Mouse (Mus musculus) limb, embryonic 11.5 days (tissue): ENCODE data around the gene Gm9837. TPM values are rescaled to one million over a fixed set of nuclear protein-coding genes. Genes with fewer than 3 reads are reported as not detected.
A peak's percentile ranks its signal among the peaks of the same experiment; 100 is the strongest.

Source experiments
- ATAC-seq: fragments of 200-750 bp; cut with Nextera tagmentation; 2 replicates; pipeline ENCODE4 v1.8.0; 2017; ENCODE audit warnings: low read depth; ENCODE audit not compliant: insufficient number of reproducible peaks, low FRiP score, low TSS enrichment
- DNase-seq: peaks from one replicate; pipeline ENCODE4 v3.0.0-alpha.2; 2015; ENCODE audit warnings: low spot score
- H3K27ac ChIP-seq: fragments of 300-500 bp; sonication (generic); replicated peaks from 2 replicates; pipeline ENCODE4 v1.5.1; 2014; ENCODE audit warnings: low read depth, mild to moderate bottlenecking, low read length
- H3K27me3 ChIP-seq: fragments of 300-500 bp; sonication (generic); 2 replicates; pipeline ENCODE4 v1.6.1; 2014; ENCODE audit warnings: mild to moderate bottlenecking, low read length, mixed read lengths; ENCODE audit not compliant: control insufficient read depth, insufficient read depth
- H3K36me3 ChIP-seq: fragments of 300-500 bp; sonication (generic); 2 replicates; pipeline ENCODE4 v1.6.1; 2014; ENCODE audit warnings: mild to moderate bottlenecking, low read length, moderate library complexity, mixed read lengths; ENCODE audit not compliant: control insufficient read depth, insufficient read depth
- H3K4me1 ChIP-seq: fragments of 300-500 bp; sonication (generic); 2 replicates; pipeline ENCODE4 v1.6.1; 2014; ENCODE audit warnings: low read length, mixed read lengths; ENCODE audit not compliant: control insufficient read depth, insufficient read depth
- H3K4me2 ChIP-seq: fragments of 300-500 bp; sonication (generic); 2 replicates; pipeline ENCODE4 v1.6.1; 2014; ENCODE audit warnings: low read depth, mild to moderate bottlenecking, moderate library complexity; ENCODE audit not compliant: severe bottlenecking
- H3K4me3 ChIP-seq: fragments of 300-500 bp; sonication (generic); 2 replicates; pipeline ENCODE4 v1.5.1; 2014; ENCODE audit warnings: low read depth, low read length
- H3K9ac ChIP-seq: fragments of 300-500 bp; sonication (generic); 2 replicates; pipeline ENCODE4 v1.6.1; 2014; ENCODE audit warnings: mild to moderate bottlenecking, low read length
- H3K9me3 ChIP-seq: fragments of 300-500 bp; sonication (generic); 2 replicates; pipeline ENCODE4 v1.6.1; 2016; ENCODE audit warnings: low read length; ENCODE audit not compliant: control insufficient read depth
- WGBS: fragments of 180-500 bp; shearing (Covaris S2); extraction: QIAGEN DNeasy Blood & Tissue Kit; methylation state at CpG from one replicate; pipeline ENCODE4 v1.1.7; 2014; 5-methylcytosine and 5-hydroxymethylcytosine counted together
- polyA plus RNA-seq: library from polyadenylated mRNA; unstranded; fragments of >200 nt; fragmentation: Nextera tagmentation; extraction: Ambion mirVana; gene quantifications from 2 replicates; pipeline ENCODE4 v1.2.1, GENCODE M21; 2014

Gm9837 gene
- polyA plus RNA-seq, 1 experiment from 2014 or later = not detected

GRCm38 (mm10) chr11:53481088-53481730, 10.9 kb upstream of the Gm9837 start:
- H3K4me3 ChIP-seq = no peak overlapping the region
- peaks cover 39% of the 10 kb centered on the region for H3K27me3 ChIP-seq
- H3K4me2 ChIP-seq = no peak overlapping the region
- 68% methylated on average over 4 of the region's 4 CpGs for WGBS
- no peak overlapping the region for H3K9ac ChIP-seq
- no peak overlapping the region for H3K27ac ChIP-seq
- ATAC-seq (no peak), DNase-seq (no peak)
- H3K36me3 ChIP-seq = no peaks in the 10 kb centered on the region
- peaks cover 3% of the 10 kb centered on the region; the same call in 1 of the 2 replicates for H3K9me3 ChIP-seq
- peaks cover 17% of the 10 kb centered on the region for H3K4me1 ChIP-seq

GRCm38 (mm10) chr11:53479783-53480301, 9.6 kb upstream of the Gm9837 start, which contains the start of the genes Gm9945 and Sowaha:
Gene Gm9945 (plus strand): TSS chr11:53480166.
Gene Sowaha (minus strand): TSS chr11:53480274.
- H3K36me3 ChIP-seq = no peaks in the 10 kb centered on the region
- DNase-seq (no peak), ATAC-seq (no peak)
- peak within 1 kb of the TSS; percentile 7; the same call in 1 of the 2 replicates for H3K9ac ChIP-seq
- H3K4me3 ChIP-seq = peak within 1 kb of the TSS; percentile 42
- no peak within 1 kb of the TSS for H3K27ac ChIP-seq
- H3K4me2 ChIP-seq = peak within 1 kb of the TSS; percentile 69
- H3K4me1 ChIP-seq = peaks cover 17% of the 10 kb centered on the region
- H3K27me3 ChIP-seq = peaks cover 43% of the 10 kb centered on the region
- peaks cover 3% of the 10 kb centered on the region; the same call in 1 of the 2 replicates for H3K9me3 ChIP-seq
- 6% methylated on average over 38 of the region's 40 CpGs for WGBS

- H3K4me1 ChIP-seq = peaks cover 17% of the 10 kb centered on the region
- no peak overlapping the region for H3K27ac ChIP-seq
- H3K9me3 ChIP-seq = peaks cover 3% of the 10 kb centered on the region; the same call in 1 of the 2 replicates
- H3K9ac ChIP-seq = peak overlapping the region; percentile 7; the same call in 1 of the 2 replicates
- H3K4me2 ChIP-seq = peak overlapping the region; percentile 69
- peak; percentile 59 for DNase-seq
- ATAC-seq = no peak
- H3K36me3 ChIP-seq = no peaks in the 10 kb centered on the region
- H3K4me3 ChIP-seq = peak overlapping the region; percentile 42
- H3K27me3 ChIP-seq = peaks cover 43% of the 10 kb centered on the region
- WGBS = 2% methylated on average over 62 of the region's 62 CpGs
Observed at GRCm38 (mm10) chr11:53479171-53479782, 9.0 kb upstream of the Gm9837 start.

GRCm38 (mm10) chr11:53478383-53479170, 8.3 kb upstream of the Gm9837 start:
- 5% methylated on average over 78 of the region's 79 CpGs for WGBS
- H3K4me3 ChIP-seq = peak overlapping the region; percentile 42
- peaks cover 17% of the 10 kb centered on the region for H3K4me1 ChIP-seq
- peaks cover 47% of the 10 kb centered on the region for H3K27me3 ChIP-seq
- H3K4me2 ChIP-seq = peak overlapping the region; percentile 69
- H3K9ac ChIP-seq = peak overlapping the region; percentile 7; the same call in 1 of the 2 replicates
- peaks cover 3% of the 10 kb centered on the region; the same call in 1 of the 2 replicates for H3K9me3 ChIP-seq
- H3K27ac ChIP-seq = no peak overlapping the region
- ATAC-seq = no peak
- peak; percentile 62 for DNase-seq
- no peaks in the 10 kb centered on the region for H3K36me3 ChIP-seq

GRCm38 (mm10) chr11:53477833-53478232, 7.6 kb upstream of the Gm9837 start:
- H3K27me3 ChIP-seq = peaks cover 47% of the 10 kb centered on the region
- no peak for ATAC-seq
- H3K4me1 ChIP-seq = peaks cover 17% of the 10 kb centered on the region
- H3K36me3 ChIP-seq = no peaks in the 10 kb centered on the region
- 15% methylated on average over 7 of the region's 7 CpGs for WGBS
- H3K9ac ChIP-seq = no peak overlapping the region
- H3K27ac ChIP-seq = no peak overlapping the region
- no peak for DNase-seq
- peaks cover 3% of the 10 kb centered on the region; the same call in 1 of the 2 replicates for H3K9me3 ChIP-seq
- H3K4me3 ChIP-seq = no peak overlapping the region
- H3K4me2 ChIP-seq = no peak overlapping the region

GRCm38 (mm10) chr11:53475620-53476019, 5.3 kb upstream of the Gm9837 start:
- no peak for ATAC-seq
- WGBS = 35% methylated on average over 8 of the region's 8 CpGs
- Histone ChIP-seq H3K36me3 (no peaks in the 10 kb centered on the region), H3K4me3 (no peak overlapping the region), H3K4me1 (peaks cover 18% of the 10 kb centered on the region), H3K27ac (no peak overlapping the region), H3K9ac (no peak overlapping the region), H3K4me2 (no peak overlapping the region), H3K9me3 (peaks cover 3% of the 10 kb centered on the region; the same call in 1 of the 2 replicates), H3K27me3 (peaks cover 44% of the 10 kb centered on the region)
- no peak for DNase-seq

GRCm38 (mm10) chr11:53472709-53473108, 2.4 kb upstream of the Gm9837 start:
- 83% methylated on average over 3 of the region's 3 CpGs for WGBS

More at GRCm38 (mm10) chr11:53472709-53473108, 2.4 kb upstream of the Gm9837 start:
- H3K9ac ChIP-seq = no peak overlapping the region
- H3K27ac ChIP-seq = no peak overlapping the region
- no peaks in the 10 kb centered on the region for H3K9me3 ChIP-seq
- no peak for ATAC-seq
- H3K27me3 ChIP-seq = peaks cover 20% of the 10 kb centered on the region
- H3K4me3 ChIP-seq = no peak overlapping the region
- H3K4me2 ChIP-seq = no peak overlapping the region
- no peak for DNase-seq
- H3K4me1 ChIP-seq = peaks cover 6% of the 10 kb centered on the region; the same call in 1 of the 2 replicates
- no peaks in the 10 kb centered on the region for H3K36me3 ChIP-seq
